Mouse (Mus musculus): ENCODE data around the gene Zcchc3. TPM values are rescaled to one million over a fixed set of nuclear protein-coding genes. Genes with fewer than 3 reads are reported as not detected.
"Not testable (repeated sequence)": the region's sequence is repeated elsewhere in the genome, so short reads cannot be mapped to it uniquely, and the experiment has no call there.

Gene Zcchc3
- polyA plus RNA-seq, 1 experiment from 2014 or later: 15.7 TPM

GRCm38 (mm10) chr2:152428481-152428880 lies 13.7 kb upstream of the Zcchc3 start:
- H3K9me3 ChIP-seq (ENCODE audit: control insufficient read depth); H3K27ac ChIP-seq (ENCODE audit: low read depth, low read length); H3K27me3 ChIP-seq (replicated peaks; ENCODE audit: control insufficient read depth, insufficient read depth, low read length); H3K4me1 ChIP-seq (replicated peaks; ENCODE audit: control insufficient read depth, insufficient read depth, low read length); ATAC-seq; H3K36me3 ChIP-seq (ENCODE audit: control insufficient read depth, insufficient read depth); H3K9ac ChIP-seq (ENCODE audit: low read depth, low read length); H3K4me2 ChIP-seq (replicated peaks; ENCODE audit: low read depth); H3K4me3 ChIP-seq (ENCODE audit: low read depth, low read length): not testable (repeated sequence)
- 83% methylated on average over 2 of the region's 2 CpGs for WGBS
- 0 out of 2 replicates have a peak, but pooled peaks have one; percentile 30 for TF ChIP-seq CTCF (IDR thresholded peaks at IDR 0.05; ENCODE audit: low read depth)

GRCm38 (mm10) chr2:152427493-152427892 lies 12.7 kb upstream of the Zcchc3 start:
- Histone ChIP-seq H3K9me3 (ENCODE audit: control insufficient read depth) (no peaks in the 10 kb centered on the region), H3K36me3 (ENCODE audit: control insufficient read depth, insufficient read depth) (no peaks in the 10 kb centered on the region), H3K4me1 (replicated peaks; ENCODE audit: control insufficient read depth, insufficient read depth, low read length) (no peaks in the 10 kb centered on the region), H3K4me3 (ENCODE audit: low read depth, low read length) (no peak overlapping the region), H3K27ac (ENCODE audit: low read depth, low read length) (no peak overlapping the region), H3K27me3 (replicated peaks; ENCODE audit: control insufficient read depth, insufficient read depth, low read length) (no peaks in the 10 kb centered on the region), H3K9ac (ENCODE audit: low read depth, low read length) (no peak overlapping the region), H3K4me2 (replicated peaks; ENCODE audit: low read depth) (no peak overlapping the region)
- WGBS: 11% methylated on average over 12 of the region's 12 CpGs
- ATAC-seq: no peak
- TF ChIP-seq CTCF (IDR thresholded peaks at IDR 0.05; ENCODE audit: low read depth): no peak

GRCm38 (mm10) chr2:152415786-152416185 lies 959 bp upstream of the Zcchc3 start:
- Histone ChIP-seq H3K27me3 (replicated peaks; ENCODE audit: control insufficient read depth, insufficient read depth, low read length) (no peaks in the 10 kb centered on the region), H3K36me3 (ENCODE audit: control insufficient read depth, insufficient read depth) (no peaks in the 10 kb centered on the region), H3K9me3 (ENCODE audit: control insufficient read depth) (no peaks in the 10 kb centered on the region; the same call in 1 of the 2 replicates), H3K27ac (ENCODE audit: low read depth, low read length) (0 out of 2 replicates have a peak overlapping the region, but pooled peaks have one; percentile 94), H3K4me2 (replicated peaks; ENCODE audit: low read depth) (0 out of 2 replicates have a peak overlapping the region, but pooled peaks have one; percentile 86), H3K4me3 (ENCODE audit: low read depth, low read length) (no peak overlapping the region), H3K9ac (ENCODE audit: low read depth, low read length) (no peak overlapping the region), H3K4me1 (replicated peaks; ENCODE audit: control insufficient read depth, insufficient read depth, low read length) (no peaks in the 10 kb centered on the region; the same call in 1 of the 2 replicates)
- WGBS: 91% methylated on average over 3 of the region's 3 CpGs
- no peak for TF ChIP-seq CTCF (IDR thresholded peaks at IDR 0.05; ENCODE audit: low read depth)
- ATAC-seq: no peak

- TF ChIP-seq CTCF (IDR thresholded peaks at IDR 0.05; ENCODE audit: low read depth): no peak
- WGBS: 26% methylated on average over 4 of the region's 4 CpGs
- no peak for ATAC-seq
These were observed 460 bp upstream of the Zcchc3 start, which contains the start of gene 6820408C15Rik for GRCm38 (mm10) chr2:152415287-152415686. 6820408C15Rik (plus strand) TSS chr2:152415587.

GRCm38 (mm10) chr2:152413765-152414584 lies 852 bp downstream of the Zcchc3 start:
- H3K9me3 ChIP-seq (ENCODE audit: control insufficient read depth): no peaks in the 10 kb centered on the region; the same call in 1 of the 2 replicates
- 1% methylated on average over 86 of the region's 86 CpGs for WGBS
- ATAC-seq: peak; percentile 12
- peak overlapping the region; percentile 86 for H3K4me2 ChIP-seq (replicated peaks; ENCODE audit: low read depth)
- peak overlapping the region; percentile 90 for H3K4me3 ChIP-seq (ENCODE audit: low read depth, low read length)
- peak overlapping the region; percentile 97 for H3K9ac ChIP-seq (ENCODE audit: low read depth, low read length)
- H3K27ac ChIP-seq (ENCODE audit: low read depth, low read length): peak overlapping the region; percentile 94
- no peaks in the 10 kb centered on the region for H3K36me3 ChIP-seq (ENCODE audit: control insufficient read depth, insufficient read depth)
- H3K27me3 ChIP-seq (replicated peaks; ENCODE audit: control insufficient read depth, insufficient read depth, low read length): no peaks in the 10 kb centered on the region
- H3K4me1 ChIP-seq (replicated peaks; ENCODE audit: control insufficient read depth, insufficient read depth, low read length): no peaks in the 10 kb centered on the region; the same call in 1 of the 2 replicates
- no peak for TF ChIP-seq CTCF (IDR thresholded peaks at IDR 0.05; ENCODE audit: low read depth)

More at GRCm38 (mm10) chr2:152415287-152415686, 460 bp upstream of the Zcchc3 start, which contains the start of gene 6820408C15Rik:
- Histone ChIP-seq H3K9ac (ENCODE audit: low read depth, low read length) (peak within 1 kb of the TSS; percentile 97), H3K4me1 (replicated peaks; ENCODE audit: control insufficient read depth, insufficient read depth, low read length) (no peaks in the 10 kb centered on the region; the same call in 1 of the 2 replicates), H3K27me3 (replicated peaks; ENCODE audit: control insufficient read depth, insufficient read depth, low read length) (no peaks in the 10 kb centered on the region), H3K9me3 (ENCODE audit: control insufficient read depth) (no peaks in the 10 kb centered on the region; the same call in 1 of the 2 replicates), H3K36me3 (ENCODE audit: control insufficient read depth, insufficient read depth) (no peaks in the 10 kb centered on the region), H3K27ac (ENCODE audit: low read depth, low read length) (peak within 1 kb of the TSS; percentile 94), H3K4me2 (replicated peaks; ENCODE audit: low read depth) (peak within 1 kb of the TSS; percentile 86), H3K4me3 (ENCODE audit: low read depth, low read length) (peak within 1 kb of the TSS; percentile 90)

- H3K9ac ChIP-seq (ENCODE audit: low read depth, low read length): peak overlapping the region; percentile 97
- 5% methylated on average over 21 of the region's 21 CpGs for WGBS
- H3K27me3 ChIP-seq (replicated peaks; ENCODE audit: control insufficient read depth, insufficient read depth, low read length): no peaks in the 10 kb centered on the region
- H3K4me1 ChIP-seq (replicated peaks; ENCODE audit: control insufficient read depth, insufficient read depth, low read length): no peaks in the 10 kb centered on the region; the same call in 1 of the 2 replicates
- TF ChIP-seq CTCF (IDR thresholded peaks at IDR 0.05; ENCODE audit: low read depth): no peak
- no peaks in the 10 kb centered on the region for H3K36me3 ChIP-seq (ENCODE audit: control insufficient read depth, insufficient read depth)
- H3K4me3 ChIP-seq (ENCODE audit: low read depth, low read length): peak overlapping the region; percentile 90
- peak overlapping the region; percentile 86 for H3K4me2 ChIP-seq (replicated peaks; ENCODE audit: low read depth)
- peak; percentile 11; the same call in 1 of the 2 replicates for ATAC-seq
- H3K27ac ChIP-seq (ENCODE audit: low read depth, low read length): peak overlapping the region; percentile 94
- no peaks in the 10 kb centered on the region; the same call in 1 of the 2 replicates for H3K9me3 ChIP-seq (ENCODE audit: control insufficient read depth)
These were observed 1.6 kb downstream of the Zcchc3 start for GRCm38 (mm10) chr2:152413158-152413764.

All from intestine, postnatal 0 days (tissue).